Mouse (Mus musculus) 416B (cell line): ENCODE measurements around the gene Dnajb13.
A peak's percentile ranks its signal among the peaks of the same experiment; 100 is the strongest.

Experiments
- DNase-seq: peaks from one replicate; pipeline ENCODE4 v3.0.0; 2011; ENCODE audit warnings: low read depth

The Dnajb13 gene

DNA sequence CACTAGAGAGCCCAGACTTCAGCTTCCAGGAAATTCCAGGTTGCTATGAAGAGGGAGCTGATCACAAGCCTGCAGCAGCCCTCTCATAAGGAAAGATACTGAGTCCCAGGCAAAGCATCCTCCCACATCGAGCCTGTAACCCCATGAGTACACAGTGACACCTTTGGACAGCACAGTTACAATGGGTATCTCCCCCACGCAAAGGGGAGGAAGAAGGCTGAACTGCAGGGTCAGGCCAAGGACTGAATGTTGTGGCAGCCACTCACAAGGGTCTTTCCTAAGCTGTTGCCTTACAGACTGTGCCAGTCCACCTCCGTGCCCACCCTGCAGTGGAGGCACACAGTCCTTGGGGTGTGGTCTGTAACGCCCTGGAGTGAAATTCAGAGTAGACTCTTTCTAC is 8.3 kb downstream of the Dnajb13 start:
- no peak for DNase-seq

DNA sequence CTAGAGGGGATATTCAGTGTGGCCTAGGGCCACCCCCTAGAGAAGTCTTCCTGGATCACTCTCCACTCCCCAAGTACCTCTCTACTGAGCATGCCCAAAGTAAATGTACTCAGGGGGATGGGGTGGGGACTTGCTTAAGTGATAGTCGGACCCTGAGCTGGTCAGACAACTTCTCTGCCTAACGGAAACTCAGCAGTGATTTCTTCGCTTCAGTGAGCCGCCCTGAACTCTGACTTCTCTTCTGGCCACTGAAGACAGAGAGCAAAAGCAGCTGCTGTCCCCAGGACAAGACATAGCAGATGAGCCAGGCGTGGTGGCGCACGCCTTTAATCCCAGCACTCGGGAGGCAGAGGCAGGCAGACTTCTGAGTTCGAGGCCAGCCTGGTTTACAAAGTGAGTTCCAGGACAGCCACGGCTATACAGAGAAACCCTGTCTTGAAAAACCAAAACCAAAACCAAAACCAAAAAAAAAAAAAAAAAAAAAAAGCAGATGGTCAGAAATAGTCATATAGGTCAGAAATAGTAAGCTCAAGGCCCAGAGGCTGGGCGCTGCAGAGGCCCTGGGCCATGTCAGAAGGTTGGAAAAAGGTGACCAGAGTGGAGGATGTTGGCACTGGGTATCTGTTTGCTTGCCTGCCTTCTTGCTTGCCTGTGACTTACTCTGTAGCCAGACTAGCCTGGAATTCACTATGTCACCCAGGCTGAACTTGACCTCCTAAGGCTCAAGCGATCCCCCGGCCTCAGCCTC is 9.8 kb downstream of the Dnajb13 start:
- DNase-seq: no peak

- peak; percentile 42 for DNase-seq
Observed at GRCm38 (mm10) chr7:100503076-100503475, 11.7 kb downstream of the Dnajb13 start.

DNA sequence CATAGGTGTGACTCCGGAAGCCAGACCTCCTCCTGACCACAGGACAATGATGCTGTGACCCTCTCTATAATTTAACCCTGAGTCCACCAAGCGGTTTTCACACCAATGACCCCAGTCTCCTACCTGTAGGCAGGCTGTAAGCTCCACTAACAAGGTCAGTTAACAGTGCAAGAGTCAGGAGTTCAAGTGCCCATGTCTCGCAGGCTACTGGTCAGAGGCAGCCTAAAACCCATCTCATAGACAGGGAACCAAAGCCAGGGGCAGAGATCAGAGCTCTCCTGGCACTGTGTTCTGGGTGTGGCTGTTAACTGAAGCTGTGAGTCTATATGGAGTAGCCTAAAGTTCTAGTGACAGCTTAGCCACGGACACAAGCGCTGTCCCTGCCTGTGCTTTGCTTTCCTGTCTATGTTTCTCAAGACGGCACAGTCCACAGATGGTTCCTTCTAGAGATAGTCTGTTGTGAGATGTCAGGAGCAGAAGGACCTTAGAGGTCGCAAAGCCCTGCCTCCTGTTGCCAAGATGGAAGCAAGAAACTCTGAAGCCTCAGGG is 12.3 kb downstream of the Dnajb13 start:
- DNase-seq: no peak

GRCm38 (mm10) chr7:100501844-100502373 is 12.9 kb downstream of the Dnajb13 start:
- no peak for DNase-seq

- no peak for DNase-seq
Observed at GRCm38 (mm10) chr7:100501027-100501843, 13.5 kb downstream of the Dnajb13 start.

DNA sequence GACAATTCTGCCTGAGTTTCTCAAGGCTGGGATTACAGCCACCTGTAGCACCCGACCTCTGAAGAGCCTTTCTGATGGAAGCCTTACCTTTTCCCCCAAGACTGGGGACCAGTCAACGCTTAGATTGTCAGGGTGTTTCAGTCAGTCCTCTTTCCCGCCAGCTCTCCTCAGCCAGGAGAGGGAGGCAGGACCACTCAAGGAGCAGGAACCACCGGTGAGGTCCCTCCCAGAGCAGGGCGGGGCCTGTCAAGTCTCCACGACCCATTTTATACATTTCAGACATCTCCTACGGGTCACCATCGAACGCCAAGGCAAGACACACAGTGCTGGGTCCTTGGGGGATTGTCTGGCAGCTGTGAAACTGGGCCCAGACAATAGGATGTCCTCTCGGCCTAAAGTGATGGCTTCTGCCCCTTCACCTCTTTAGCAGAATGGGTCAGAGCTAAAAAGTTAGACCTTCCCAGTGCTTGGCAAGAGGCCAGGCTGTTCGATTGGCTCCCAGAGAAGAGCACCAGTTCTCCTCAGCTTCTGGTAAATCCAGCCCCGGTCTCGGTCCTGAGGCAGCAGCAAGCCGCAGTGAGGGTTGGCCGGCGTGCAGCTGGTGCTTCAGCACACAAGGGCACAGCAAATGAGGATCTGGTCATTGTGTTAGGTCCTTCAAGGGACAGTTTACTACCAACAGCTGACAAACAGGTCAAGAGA is 14.3 kb downstream of the Dnajb13 start:
- DNase-seq: no peak

DNA sequence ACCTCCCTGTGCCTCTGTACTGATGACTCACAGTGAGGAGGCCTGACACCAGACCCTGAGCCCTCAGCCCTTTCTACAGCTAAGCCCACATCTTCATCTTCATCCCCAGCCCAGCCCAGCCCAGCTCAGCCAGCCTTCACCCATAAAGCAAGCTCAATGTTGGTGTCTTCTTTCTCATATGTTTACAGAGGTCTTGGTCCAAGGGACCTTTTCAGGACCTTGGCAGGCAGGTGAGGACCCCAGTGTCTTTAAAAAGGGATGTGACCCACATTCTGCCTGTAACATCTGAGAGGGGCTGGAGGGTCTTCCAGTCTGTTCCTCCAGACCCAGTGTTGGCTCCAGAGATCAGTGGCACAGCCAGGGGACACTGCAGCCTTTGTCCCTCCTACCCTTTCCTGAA is 15.3 kb downstream of the Dnajb13 start:
- no peak for DNase-seq

DNA sequence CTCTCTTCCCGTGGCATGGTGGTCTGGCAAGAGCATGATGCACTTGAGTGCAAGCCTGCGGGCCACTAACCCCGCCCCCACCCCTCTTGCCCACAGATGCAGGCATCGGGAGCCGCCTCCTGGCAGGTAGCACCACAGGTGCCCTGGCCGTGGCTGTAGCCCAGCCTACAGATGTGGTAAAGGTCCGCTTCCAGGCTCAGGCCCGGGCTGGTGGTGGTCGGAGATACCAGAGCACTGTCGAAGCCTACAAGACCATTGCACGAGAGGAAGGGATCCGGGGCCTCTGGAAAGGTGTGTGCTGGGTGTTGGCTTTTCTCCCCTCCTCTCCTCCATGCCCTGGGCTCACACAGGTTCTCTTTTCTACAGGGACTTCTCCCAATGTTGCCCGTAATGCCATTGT is 16.8 kb downstream of the Dnajb13 start:
- DNase-seq: no peak

DNA sequence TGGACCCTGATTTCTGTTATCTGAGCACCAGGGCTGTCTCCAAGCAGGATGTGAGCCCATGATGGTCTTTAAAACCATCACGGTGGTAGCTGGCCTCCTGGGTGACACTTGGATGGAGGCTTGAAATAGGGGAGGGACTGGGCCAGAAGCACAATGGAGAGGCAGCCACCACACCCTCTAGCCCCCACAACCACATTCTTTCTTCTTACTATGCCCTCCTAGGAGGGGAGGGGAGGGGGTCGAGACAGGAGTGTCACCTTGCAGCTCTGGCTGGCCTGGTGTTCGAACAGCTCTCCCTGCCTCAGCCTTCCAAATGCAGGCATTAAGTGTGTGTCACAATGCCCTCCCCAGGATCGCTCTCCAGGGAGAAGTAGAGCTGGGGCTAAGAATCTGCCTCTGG is 17.4 kb downstream of the Dnajb13 start:
- no peak for DNase-seq

- DNase-seq: no peak
Observed at GRCm38 (mm10) chr7:100496791-100497190, 18.0 kb downstream of the Dnajb13 start.

DNA sequence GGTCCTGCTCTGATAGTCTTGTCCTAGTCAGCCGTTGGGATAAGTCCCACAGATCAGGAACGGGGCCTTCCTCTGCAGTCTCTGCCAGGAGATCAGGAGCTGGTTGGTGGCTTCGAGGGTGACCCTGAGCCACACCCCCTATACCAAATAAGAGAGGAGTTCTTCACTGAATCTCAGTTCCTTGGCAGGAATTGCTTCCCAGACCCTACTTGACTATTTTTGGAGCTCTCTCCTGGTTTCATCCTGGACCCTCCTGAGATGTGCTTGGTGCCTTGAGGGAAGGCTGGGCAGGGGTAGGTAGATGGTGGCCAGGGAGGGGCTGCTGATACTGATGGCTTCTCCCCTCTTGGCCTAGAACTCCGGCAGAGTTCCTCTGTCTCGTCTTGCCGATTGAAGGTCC is 18.4 kb downstream of the Dnajb13 start:
- no peak for DNase-seq

DNA sequence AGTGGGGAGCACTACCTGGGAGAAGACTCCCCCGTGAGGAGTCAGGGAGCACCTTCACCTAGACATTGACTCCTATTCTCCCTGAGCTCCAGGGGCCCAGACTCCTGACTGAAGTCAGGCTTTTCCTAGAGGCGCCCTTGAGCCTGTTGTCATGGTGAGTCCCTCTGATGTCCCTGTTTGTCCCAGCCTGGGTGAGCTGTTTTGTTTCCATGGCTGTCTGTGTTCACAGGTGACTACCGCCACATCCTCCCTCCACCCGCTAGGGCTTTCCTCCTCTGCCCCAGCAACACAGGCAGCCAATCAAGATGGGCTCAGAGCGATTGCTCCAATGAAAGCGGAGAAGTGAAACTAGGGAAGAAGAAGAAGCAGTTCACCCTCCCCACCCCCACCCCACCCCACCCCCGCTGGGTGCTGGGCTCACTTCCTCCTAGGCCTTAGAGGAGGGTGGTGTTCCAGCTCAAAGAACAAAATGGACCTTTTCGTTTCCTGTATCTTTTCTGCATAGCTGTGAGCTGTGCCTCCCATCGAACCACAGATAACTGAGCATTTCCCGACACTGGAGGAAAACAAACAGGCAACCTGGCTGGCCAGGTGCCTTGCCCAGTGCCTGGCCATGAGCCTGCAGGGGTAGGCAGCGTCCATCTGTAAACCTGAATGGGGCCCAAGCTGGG is 19.0 kb downstream of the Dnajb13 start:
- DNase-seq: peak; percentile 62

DNA sequence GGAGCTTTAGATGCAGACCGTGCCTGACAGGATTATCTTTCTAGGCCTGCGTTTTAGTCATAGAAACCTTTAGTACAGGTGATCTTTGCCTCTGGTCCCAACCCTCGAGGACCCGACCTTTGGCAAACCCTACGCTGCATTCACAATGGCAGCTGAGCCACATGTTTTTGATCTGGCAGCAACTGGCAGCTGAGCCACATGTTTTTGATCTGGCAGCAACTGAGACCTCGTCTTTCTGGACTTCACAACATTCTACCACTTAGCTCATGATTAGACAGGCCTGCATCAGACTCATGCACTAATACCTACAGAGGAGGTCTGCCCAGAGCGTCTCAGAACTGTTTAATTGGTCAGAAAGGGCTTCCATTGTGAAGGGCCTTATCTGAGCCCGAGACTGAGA is 19.7 kb downstream of the Dnajb13 start:
- DNase-seq: no peak

DNA sequence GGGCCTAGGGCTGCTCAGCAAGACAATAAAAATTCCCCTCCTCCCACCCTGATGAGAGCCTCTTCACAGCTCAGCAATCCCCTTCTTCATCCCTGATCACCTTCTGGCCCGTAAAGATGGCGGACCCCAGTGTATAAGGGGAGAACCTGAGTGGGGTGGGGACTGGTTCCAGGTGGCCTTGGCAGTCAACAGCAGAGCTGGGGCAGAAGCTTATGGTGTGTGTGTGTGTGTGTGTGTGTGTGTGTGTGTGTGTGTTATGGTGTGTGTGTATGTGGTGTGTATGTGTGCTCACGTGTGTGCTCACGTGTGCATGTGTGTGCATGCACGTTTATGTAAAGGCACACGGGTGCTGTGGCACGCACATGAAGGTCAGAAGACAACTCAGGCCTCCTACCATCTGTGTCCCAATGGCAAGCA is 20.3 kb downstream of the Dnajb13 start:
- no peak for DNase-seq

DNA sequence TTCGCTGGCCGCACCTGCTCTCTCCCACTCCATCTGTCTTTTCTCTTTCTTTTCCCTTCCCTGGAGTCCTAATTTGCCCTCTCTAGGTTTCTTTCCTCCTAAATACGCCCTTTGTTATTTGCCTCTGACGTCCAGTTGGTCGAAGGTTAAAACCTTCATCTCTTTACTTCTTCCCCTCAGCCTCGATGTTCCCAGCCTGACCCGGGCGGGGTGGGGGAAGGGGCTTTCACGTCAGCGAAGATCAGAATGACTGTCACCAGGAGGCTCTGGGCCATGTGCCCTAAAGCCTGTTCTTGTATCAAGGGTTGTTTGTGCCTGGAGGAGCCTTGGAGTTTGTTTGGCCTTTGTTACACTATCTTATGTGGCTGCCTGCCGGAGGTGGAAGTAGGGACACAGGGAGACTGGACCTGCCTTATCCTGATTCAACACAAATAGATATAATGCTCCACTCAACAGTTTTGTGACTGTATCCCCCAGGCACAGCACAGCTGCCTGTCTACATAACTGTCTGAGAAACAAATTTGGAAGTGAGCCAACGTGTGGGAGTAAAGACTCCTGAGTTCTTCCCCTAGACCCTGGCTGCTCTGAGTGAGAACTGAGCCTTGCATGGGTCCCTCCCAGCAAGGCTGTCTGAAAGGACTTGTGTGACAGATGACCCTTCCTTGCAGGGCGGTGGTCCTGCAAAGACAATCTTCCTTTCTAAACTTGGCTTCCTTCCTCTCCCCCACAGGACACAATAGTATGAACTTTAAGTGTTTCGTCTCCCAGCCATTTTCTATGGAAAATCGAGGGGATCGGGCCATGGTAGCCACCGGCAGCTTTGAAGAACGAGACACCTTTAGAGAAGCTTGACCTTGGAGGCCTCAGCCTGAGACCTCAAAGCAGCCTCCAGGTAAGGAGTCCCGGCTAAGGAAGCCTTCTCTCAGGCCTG is 21.0 kb downstream of the Dnajb13 start:
- peak; percentile 67 for DNase-seq

DNA sequence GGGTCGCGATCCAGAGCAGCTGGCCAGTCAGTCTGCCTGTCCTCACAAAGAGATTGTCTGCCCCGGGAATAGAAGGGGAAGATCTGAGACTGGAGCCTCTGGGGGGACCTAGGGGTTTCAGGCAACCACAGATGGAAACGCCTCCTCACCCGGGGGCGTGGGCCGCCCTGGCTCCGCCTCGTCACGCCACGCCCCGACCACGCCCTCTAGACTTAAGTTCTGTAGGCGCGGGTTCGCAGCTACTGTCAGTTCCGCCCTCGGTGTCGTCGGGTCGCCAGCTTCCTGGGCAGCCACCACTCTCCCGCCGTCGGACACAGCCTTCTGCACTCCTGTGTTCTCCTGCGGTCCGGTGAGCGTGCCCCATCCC is 21.7 kb downstream of the Dnajb13 start, which contains the start of gene Ucp2:
TSS of gene Ucp2 (plus strand) at position 221 of the 367 bp plus-strand sequence.
- DNase-seq: peak; percentile 96

GRCm38 (mm10) chr7:100492391-100493116 is 22.2 kb downstream of the Dnajb13 start:
- DNase-seq: peak; percentile 70

- DNase-seq: no peak
Observed at GRCm38 (mm10) chr7:100488474-100489048, 26.2 kb downstream of the Dnajb13 start.
